Mouse (Mus musculus) kidney, embryonic 16.5 days (tissue): Measurements from ENCODE around the gene Lmod1. TPM values are rescaled to one million over a fixed set of nuclear protein-coding genes. Genes with fewer than 3 reads are reported as not detected.

ENCODE experiments used
- ATAC-seq: fragments of 200-750 bp; cut with Nextera tagmentation; 2 replicates; pipeline ENCODE4 v1.8.0; 2017; ENCODE audit warnings: moderate TSS enrichment; ENCODE audit not compliant: low FRiP score, low TSS enrichment
- H3K27ac ChIP-seq: fragments of 300-500 bp; sonication (generic); 2 replicates; pipeline ENCODE4 v1.5.1; 2014; ENCODE audit warnings: low read length
- H3K27me3 ChIP-seq: fragments of 300-500 bp; sonication (generic); 2 replicates; pipeline ENCODE4 v1.6.1; 2014; ENCODE audit warnings: low read length, control low read depth, mixed read lengths; ENCODE audit not compliant: insufficient read depth
- H3K36me3 ChIP-seq: fragments of 300-500 bp; sonication (generic); 2 replicates; pipeline ENCODE4 v1.6.1; 2014; ENCODE audit warnings: low read length, control low read depth, mixed read lengths; ENCODE audit not compliant: insufficient read depth
- H3K4me1 ChIP-seq: fragments of 300-500 bp; sonication (generic); 2 replicates; pipeline ENCODE4 v1.6.1; 2014; ENCODE audit warnings: low read length, control low read depth, mixed read lengths; ENCODE audit not compliant: insufficient read depth
- H3K4me2 ChIP-seq: fragments of 300-500 bp; sonication (generic); replicated peaks from 2 replicates; pipeline ENCODE4 v1.6.1; 2014; ENCODE audit warnings: low read depth, low read length
- H3K4me3 ChIP-seq: fragments of 300-500 bp; sonication (generic); 2 replicates; pipeline ENCODE4 v1.5.1; 2014; ENCODE audit warnings: mild to moderate bottlenecking, low read length
- H3K9ac ChIP-seq: fragments of 300-500 bp; sonication (generic); replicated peaks from 2 replicates; pipeline ENCODE4 v1.6.1; 2014; ENCODE audit warnings: low read length
- H3K9me3 ChIP-seq: fragments of 300-500 bp; sonication (generic); 2 replicates; pipeline ENCODE4 v1.6.1; 2016; ENCODE audit warnings: low read length, control low read depth
- WGBS: fragments of 180-500 bp; shearing (Covaris S2); extraction: QIAGEN DNeasy Blood & Tissue Kit; methylation state at CpG from one replicate; pipeline ENCODE4 v1.1.7; 2014; 5-methylcytosine and 5-hydroxymethylcytosine counted together
- polyA plus RNA-seq: library from polyadenylated mRNA; unstranded; fragments of >200 nt; fragmentation: Nextera tagmentation; extraction: Ambion mirVana; gene quantifications from 2 replicates; pipeline ENCODE4 v1.2.1, GENCODE M21; 2015

Lmod1 gene
- polyA plus RNA-seq, 1 experiment from 2014 or later: 2.9 TPM

DNA sequence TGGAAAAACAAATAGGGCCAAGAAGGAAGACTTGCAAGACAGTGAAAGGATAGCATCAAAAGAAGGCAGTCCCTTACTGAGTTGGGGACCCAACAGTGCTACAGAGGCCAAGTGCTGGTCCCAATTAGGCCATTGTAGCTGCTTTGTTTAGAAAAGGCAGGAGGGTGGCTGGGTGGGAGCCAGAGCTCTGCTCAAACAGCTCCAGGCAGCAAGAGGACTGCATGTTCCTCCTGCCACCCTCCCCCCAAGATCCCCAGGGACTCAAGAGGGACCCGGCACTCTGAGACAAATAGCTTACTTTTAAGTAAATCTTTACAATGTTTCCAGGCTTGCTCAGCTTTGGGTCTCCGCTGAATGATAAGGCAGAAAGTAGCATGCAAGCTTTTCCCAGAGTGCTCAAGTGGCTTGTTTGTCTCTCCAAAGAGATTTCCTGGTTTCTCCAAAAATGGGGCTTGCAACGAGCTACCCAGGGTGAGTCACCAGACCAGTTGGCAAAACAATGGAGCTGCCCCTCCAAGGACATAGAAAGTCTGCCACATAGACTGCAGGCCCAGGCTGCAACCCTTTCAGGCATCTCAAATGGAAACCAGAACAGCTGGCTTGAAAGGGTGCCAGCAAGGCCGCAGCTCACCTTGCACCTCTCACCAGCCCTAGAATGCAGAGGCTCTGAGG is 23.0 kb downstream of the Lmod1 start:
- WGBS: 59% methylated on average over 4 of the region's 4 CpGs

DNA sequence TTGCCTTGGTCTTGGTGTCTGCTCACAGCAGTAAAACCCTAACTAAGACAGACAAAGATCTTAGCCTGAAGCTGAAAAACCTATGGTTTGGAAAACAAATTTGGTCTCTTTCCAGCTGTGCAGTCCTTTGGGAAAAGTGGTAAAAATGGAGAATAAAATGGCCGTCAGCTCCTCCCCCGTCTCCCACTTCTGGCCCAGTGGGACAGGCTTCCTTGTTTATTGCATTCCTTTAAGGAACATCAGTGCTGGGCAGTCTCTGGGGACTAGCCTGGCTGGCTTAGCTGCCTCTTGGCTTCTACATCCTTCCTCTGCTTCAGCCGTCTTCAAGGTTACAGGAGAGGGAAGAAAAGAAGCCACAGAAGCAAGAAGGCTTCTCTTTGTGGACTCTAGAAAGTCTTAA is 27.3 kb downstream of the Lmod1 start:
- Histone ChIP-seq H3K4me1 (0 out of 2 replicates have a peak, but pooled peaks cover 5% of the 10 kb centered on the region), H3K27me3 (no peaks in the 10 kb centered on the region), H3K36me3 (no peaks in the 10 kb centered on the region), H3K4me2 (no peak overlapping the region), H3K9me3 (no peaks in the 10 kb centered on the region), H3K4me3 (no peak overlapping the region), H3K27ac (no peak overlapping the region), H3K9ac (no peak overlapping the region)
- no peak for ATAC-seq
- 66% methylated on average over 3 of the region's 3 CpGs for WGBS

More for the DNA sequence above, 23.0 kb downstream of the Lmod1 start:
- ATAC-seq: no peak
- H3K4me2 ChIP-seq: no peak overlapping the region
- H3K9me3 ChIP-seq: no peaks in the 10 kb centered on the region
- no peaks in the 10 kb centered on the region for H3K27me3 ChIP-seq
- H3K36me3 ChIP-seq: no peaks in the 10 kb centered on the region
- H3K9ac ChIP-seq: no peak overlapping the region
- H3K27ac ChIP-seq: no peak overlapping the region; the same call in 1 of the 2 replicates
- 0 out of 2 replicates have a peak, but pooled peaks cover 5% of the 10 kb centered on the region for H3K4me1 ChIP-seq
- H3K4me3 ChIP-seq: no peak overlapping the region

DNA sequence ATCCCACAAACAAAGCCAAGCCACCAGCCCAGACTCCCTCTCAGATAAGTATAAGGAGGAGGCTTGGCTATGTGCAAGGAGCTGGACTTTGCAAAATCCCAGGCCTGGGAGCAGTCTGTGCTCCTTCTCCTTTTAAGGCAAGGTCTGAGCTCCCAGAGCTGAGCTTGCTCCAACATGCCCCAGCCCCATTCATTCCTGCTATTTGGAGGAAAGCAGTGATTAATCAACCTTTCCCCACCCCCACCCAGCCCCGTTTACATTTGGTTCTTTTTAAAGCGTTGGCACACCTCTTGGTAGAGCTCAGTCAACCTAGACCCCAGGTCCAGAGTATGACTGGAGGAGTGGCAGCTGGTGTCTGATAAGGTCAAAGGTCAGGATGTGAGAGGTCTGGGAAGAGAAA is 34.5 kb downstream of the Lmod1 start:
- H3K9ac ChIP-seq: no peak overlapping the region
- H3K4me3 ChIP-seq: no peak overlapping the region
- no peak overlapping the region for H3K4me2 ChIP-seq
- peak overlapping the region; percentile 37; the same call in 1 of the 2 replicates for H3K27ac ChIP-seq
- H3K4me1 ChIP-seq: no peaks in the 10 kb centered on the region
- no peaks in the 10 kb centered on the region for H3K27me3 ChIP-seq
- H3K36me3 ChIP-seq: no peaks in the 10 kb centered on the region
- WGBS: 12% methylated on average over 2 of the region's 2 CpGs
- peak; percentile 59; the same call in 1 of the 2 replicates for ATAC-seq
- no peaks in the 10 kb centered on the region for H3K9me3 ChIP-seq

- no peak overlapping the region for H3K9ac ChIP-seq
- H3K4me2 ChIP-seq: no peak overlapping the region
- H3K27me3 ChIP-seq: no peaks in the 10 kb centered on the region
- no peaks in the 10 kb centered on the region for H3K9me3 ChIP-seq
- 82% methylated on average over 4 of the region's 4 CpGs for WGBS
- no peak overlapping the region for H3K4me3 ChIP-seq
- H3K4me1 ChIP-seq: no peaks in the 10 kb centered on the region
- ATAC-seq: no peak
- H3K36me3 ChIP-seq: no peaks in the 10 kb centered on the region
- no peak overlapping the region for H3K27ac ChIP-seq
Measured at GRCm38 (mm10) chr1:135361491-135361890, 36.9 kb downstream of the Lmod1 start.

- Histone ChIP-seq H3K27ac (no peak overlapping the region), H3K9ac (no peak overlapping the region), H3K9me3 (no peaks in the 10 kb centered on the region), H3K36me3 (no peaks in the 10 kb centered on the region), H3K4me2 (no peak overlapping the region), H3K27me3 (no peaks in the 10 kb centered on the region), H3K4me1 (no peaks in the 10 kb centered on the region), H3K4me3 (no peak overlapping the region)
- ATAC-seq: no peak
Measured at GRCm38 (mm10) chr1:135362115-135362514, 37.5 kb downstream of the Lmod1 start.

- no peak overlapping the region for H3K27ac ChIP-seq
- no peaks in the 10 kb centered on the region for H3K27me3 ChIP-seq
- H3K9me3 ChIP-seq: no peaks in the 10 kb centered on the region
- WGBS: 83% methylated on average over 8 of the region's 8 CpGs
- H3K4me2 ChIP-seq: no peak overlapping the region
- no peak overlapping the region for H3K4me3 ChIP-seq
- H3K36me3 ChIP-seq: no peaks in the 10 kb centered on the region
- no peak overlapping the region for H3K9ac ChIP-seq
- H3K4me1 ChIP-seq: peaks cover 2% of the 10 kb centered on the region; the same call in 1 of the 2 replicates
- no peak for ATAC-seq
Measured at GRCm38 (mm10) chr1:135363446-135363845, 38.8 kb downstream of the Lmod1 start.

DNA sequence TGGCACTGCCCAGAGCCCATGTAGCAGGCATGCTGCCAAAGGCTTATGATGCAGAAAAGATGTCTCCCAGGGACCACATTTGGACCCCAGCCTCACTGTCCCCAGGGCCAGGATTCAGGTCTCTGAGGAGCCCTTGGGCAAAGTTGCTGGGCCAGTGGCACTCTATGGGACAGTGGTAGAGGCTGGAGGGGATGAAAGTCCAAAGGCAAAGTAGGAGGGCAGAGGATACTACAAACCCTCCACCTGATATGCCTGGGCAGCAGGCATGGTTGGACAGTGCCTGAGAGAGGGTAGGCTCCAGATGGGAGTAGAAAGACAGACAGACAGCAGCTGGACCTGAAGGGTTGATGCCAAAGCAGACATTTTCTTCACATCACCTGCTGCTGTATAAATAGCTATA is 41.8 kb downstream of the Lmod1 start:
- Histone ChIP-seq H3K27ac (no peak overlapping the region), H3K9me3 (no peaks in the 10 kb centered on the region), H3K4me3 (no peak overlapping the region), H3K27me3 (no peaks in the 10 kb centered on the region), H3K4me2 (no peak overlapping the region), H3K9ac (no peak overlapping the region), H3K36me3 (no peaks in the 10 kb centered on the region), H3K4me1 (peaks cover 7% of the 10 kb centered on the region; the same call in 1 of the 2 replicates)
- no peak for ATAC-seq

DNA sequence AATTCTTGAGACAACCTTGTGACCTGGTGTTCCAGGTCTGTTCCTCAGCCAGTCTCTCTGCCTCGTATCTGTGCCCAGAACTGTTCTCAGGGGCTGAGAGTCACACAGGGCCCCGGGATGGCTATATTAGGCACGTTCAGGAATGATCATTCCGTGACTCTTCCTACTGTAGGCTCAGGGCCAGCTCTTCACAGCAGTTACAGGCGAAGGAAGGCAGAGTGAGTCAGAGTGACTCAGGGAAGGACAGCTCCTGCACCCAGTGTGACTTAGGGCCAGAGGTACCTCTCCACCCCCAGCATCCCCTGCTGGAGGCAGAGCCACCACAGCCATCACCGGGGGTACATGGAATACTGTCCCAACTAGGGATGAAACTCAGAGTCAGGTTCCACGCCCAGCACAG is 42.4 kb downstream of the Lmod1 start:
- H3K9ac ChIP-seq: no peak overlapping the region; the same call in 1 of the 2 replicates
- no peaks in the 10 kb centered on the region for H3K27me3 ChIP-seq
- peaks cover 7% of the 10 kb centered on the region; the same call in 1 of the 2 replicates for H3K4me1 ChIP-seq
- no peak overlapping the region for H3K4me3 ChIP-seq
- H3K27ac ChIP-seq: no peak overlapping the region
- 69% methylated on average over 7 of the region's 7 CpGs for WGBS
- no peaks in the 10 kb centered on the region for H3K36me3 ChIP-seq
- ATAC-seq: no peak
- no peaks in the 10 kb centered on the region for H3K9me3 ChIP-seq
- no peak overlapping the region for H3K4me2 ChIP-seq

DNA sequence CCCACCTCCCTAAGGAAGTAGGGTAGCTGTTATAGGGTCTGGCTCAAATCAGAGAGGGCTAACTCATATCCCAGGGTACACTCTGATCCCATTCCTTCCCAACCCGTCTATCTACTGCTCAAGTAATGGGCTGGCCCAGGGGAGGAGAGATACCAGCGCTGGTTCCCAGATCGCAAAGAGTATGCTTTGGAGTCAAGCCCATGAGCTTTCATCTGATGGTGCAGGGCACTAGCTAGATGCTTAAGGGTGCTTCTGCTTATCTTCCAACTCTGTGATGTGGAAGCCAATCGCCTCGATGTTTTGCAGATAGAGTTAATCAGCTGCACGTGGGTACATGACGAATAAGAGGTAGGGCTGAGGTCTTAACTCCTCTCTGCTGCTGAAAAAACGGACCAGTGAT is 43.0 kb downstream of the Lmod1 start:
- no peak overlapping the region for H3K4me2 ChIP-seq
- H3K27me3 ChIP-seq: no peaks in the 10 kb centered on the region
- peaks cover 7% of the 10 kb centered on the region; the same call in 1 of the 2 replicates for H3K4me1 ChIP-seq
- H3K4me3 ChIP-seq: no peak overlapping the region
- ATAC-seq: no peak
- 70% methylated on average over 8 of the region's 8 CpGs for WGBS
- H3K36me3 ChIP-seq: no peaks in the 10 kb centered on the region
- H3K27ac ChIP-seq: no peak overlapping the region
- no peaks in the 10 kb centered on the region for H3K9me3 ChIP-seq
- no peak overlapping the region for H3K9ac ChIP-seq

DNA sequence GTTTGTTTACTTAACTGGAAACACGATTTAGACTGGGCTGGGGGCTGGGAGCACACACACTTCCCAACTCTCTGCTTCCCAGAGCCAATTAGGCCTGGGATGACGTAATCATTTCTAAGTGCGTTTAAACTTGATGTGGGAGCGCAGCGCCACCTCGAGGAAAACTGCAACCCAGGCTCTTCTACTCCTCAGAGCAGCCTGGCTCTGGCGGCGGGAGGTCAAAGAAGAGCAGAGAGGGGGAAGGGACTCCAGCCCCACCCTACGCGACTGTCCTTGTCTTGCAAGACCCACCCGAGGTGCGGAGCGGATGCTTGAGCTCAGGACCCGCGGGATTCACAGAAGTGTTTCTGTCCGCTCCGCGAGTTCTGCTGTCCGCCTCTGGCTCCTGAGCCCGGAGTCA is 43.6 kb downstream of the Lmod1 start:
- WGBS: under 1% methylated on average over 20 of the region's 20 CpGs
- ATAC-seq: peak; percentile 81
- H3K9ac ChIP-seq: peak overlapping the region; percentile 72
- H3K27me3 ChIP-seq: no peaks in the 10 kb centered on the region
- no peaks in the 10 kb centered on the region for H3K36me3 ChIP-seq
- peak overlapping the region; percentile 49 for H3K4me3 ChIP-seq
- no peak overlapping the region for H3K27ac ChIP-seq
- peak overlapping the region; percentile 87 for H3K4me2 ChIP-seq
- no peaks in the 10 kb centered on the region for H3K9me3 ChIP-seq
- peaks cover 13% of the 10 kb centered on the region; the same call in 1 of the 2 replicates for H3K4me1 ChIP-seq
